Mouse (Mus musculus): ENCODE data around the gene Ccdc74a. TPM values are rescaled to one million over a fixed set of nuclear protein-coding genes. Genes with fewer than 3 reads are reported as not detected.

Ccdc74a gene
- total RNA-seq (2012; rRNA removed) (1.7 and 1.9 TPM in 2 replicates), polyA plus RNA-seq (2012; ENCODE audit: insufficient read depth in 1 of 2, insufficient read length in 2 of 2, low read depth in 1 of 2, low replicate concordance in 2 of 2, missing spikeins in 1 of 2) (1 to 10 TPM in 1 of 2 experiments, not detected in 1; 4.6 TPM)

- Histone ChIP-seq H3K27me3 (ENCODE audit: control insufficient read depth in 1 of 2, insufficient read depth in 2 of 2, low read length in 2 of 2) (no peaks in the 10 kb centered on the region), H3K9ac (ENCODE audit: control insufficient read depth, low read depth, low read length, poor library complexity, severe bottlenecking) (peak within 1 kb of the TSS; percentile 81), H3K4me3 (ENCODE audit: control insufficient read depth in 1 of 2, insufficient read depth in 1 of 2, low read depth in 2 of 2, low read length in 2 of 2) (peak within 1 kb of the TSS; percentile 68 to 69), H3K36me3 (ENCODE audit: control insufficient read depth in 1 of 2, insufficient read depth in 2 of 2, low read length in 2 of 2) (peaks cover 0 to 6% of the 10 kb centered on the region in 2 experiments; a peak in 2 of 4 replicates), H3K79me2 (ENCODE audit: control insufficient read depth, insufficient read depth, low read length, poor library complexity) (peaks cover 2% of the 10 kb centered on the region; the same call in 1 of the 2 replicates), H3K4me1 (ENCODE audit: control insufficient read depth in 1 of 2, insufficient read depth in 2 of 2, low read length in 2 of 2) (peaks cover 0 to 10% of the 10 kb centered on the region in 2 experiments; a peak in 2 of 4 replicates), H3K27ac (ENCODE audit: control insufficient read depth, low read depth, low read length) (peak within 1 kb of the TSS; percentile 55), H3K9me3 (replicated peaks; ENCODE audit: insufficient read depth, low read length) (no peaks in the 10 kb centered on the region)
- peak; percentile 84 for DNase-seq (ENCODE audit: low read depth, low spot score)
- TF ChIP-seq POLR2AphosphoS5 (IDR thresholded peaks at IDR 0.05; ENCODE audit: borderline replicate concordance, low read depth, low read length) (no peak), POLR2A (IDR thresholded peaks at IDR 0.05; ENCODE audit: control insufficient read depth in 1 of 2, insufficient read depth in 1 of 2, low read depth in 1 of 2, low read length in 2 of 2, poor library complexity in 1 of 2) (peak; percentile 43 to 58; a peak in 2 of 4 replicates), POLR2AphosphoS2 (IDR thresholded peaks at IDR 0.05; ENCODE audit: low read length) (peak; percentile 45; the same call in 1 of the 2 replicates), MXI1 (IDR thresholded peaks at IDR 0.05; ENCODE audit: low read depth, low read length) (peak; percentile 33; the same call in 1 of the 2 replicates), NELFE (IDR thresholded peaks at IDR 0.05; ENCODE audit: low read depth, low read length) (peak; percentile 44; the same call in 1 of the 2 replicates), SIN3A (IDR thresholded peaks at IDR 0.05; ENCODE audit: low read length) (peak; percentile 28; the same call in 1 of the 2 replicates)
These were observed at the start of gene Ccdc74a for GRCm38 (mm10) chr16:17646310-17647114. Gene Ccdc74a (plus strand): TSS chr16:17646470.

- no peak overlapping the region for H3K27ac ChIP-seq (ENCODE audit: control insufficient read depth, low read depth, low read length)
- H3K79me2 ChIP-seq (ENCODE audit: control insufficient read depth, insufficient read depth, low read length, poor library complexity): no peaks in the 10 kb centered on the region
- no peaks in the 10 kb centered on the region for H3K9me3 ChIP-seq (replicated peaks; ENCODE audit: insufficient read depth, low read length)
- no peak overlapping the region for H3K4me3 ChIP-seq (ENCODE audit: control insufficient read depth in 1 of 2, insufficient read depth in 1 of 2, low read depth in 2 of 2, low read length in 2 of 2)
- peaks cover 2 to 10% of the 10 kb centered on the region in 2 experiments; a peak in 2 of 4 replicates for H3K4me1 ChIP-seq (ENCODE audit: control insufficient read depth in 1 of 2, insufficient read depth in 2 of 2, low read length in 2 of 2)
- H3K27me3 ChIP-seq (ENCODE audit: control insufficient read depth in 1 of 2, insufficient read depth in 2 of 2, low read length in 2 of 2): peaks cover 3% of the 10 kb centered on the region in 2 experiments
- H3K36me3 ChIP-seq (ENCODE audit: control insufficient read depth in 1 of 2, insufficient read depth in 2 of 2, low read length in 2 of 2): peaks cover 0 to 6% of the 10 kb centered on the region in 2 experiments; a peak in 2 of 4 replicates
- TF ChIP-seq GATA1 (IDR thresholded peaks at IDR 0.05; ENCODE audit: low read depth, low read length): peak; percentile 66
- no peak for TF ChIP-seq E2F4 (IDR thresholded peaks at IDR 0.05; ENCODE audit: borderline replicate concordance, low read depth, low read length)
- TF ChIP-seq SMC3 (IDR thresholded peaks at IDR 0.05; ENCODE audit: low read depth, low read length): peak; percentile 68
- TF ChIP-seq CTCF (IDR thresholded peaks at IDR 0.05 in 2 of 3, conservative IDR thresholded peaks at IDR 0.05 in 1 of 3; ENCODE audit: control insufficient read depth in 1 of 3, insufficient read depth in 1 of 3, low read depth in 2 of 3, low read length in 3 of 3, poor library complexity in 1 of 3, severe bottlenecking in 1 of 3): peak; percentile 38 to 82 (median 51)
- TF ChIP-seq ZC3H11A (IDR thresholded peaks at IDR 0.05; ENCODE audit: low read depth, low read length): peak; percentile 28; the same call in 1 of the 2 replicates
- TF ChIP-seq RAD21 (IDR thresholded peaks at IDR 0.05; ENCODE audit: low read depth, low read length): peak; percentile 48
- no peak for TF ChIP-seq UBTF (IDR thresholded peaks at IDR 0.05; ENCODE audit: borderline replicate concordance, insufficient read depth, low read depth, low read length)
- peak; percentile 87 for TF ChIP-seq MYC (IDR thresholded peaks at IDR 0.05; ENCODE audit: low read depth, low read length)
- TF ChIP-seq ZNF384 (IDR thresholded peaks at IDR 0.05; ENCODE audit: low read depth, low read length): no peak
- H3K9ac ChIP-seq (ENCODE audit: control insufficient read depth, low read depth, low read length, poor library complexity, severe bottlenecking): no peak overlapping the region; the same call in 1 of the 2 replicates
- peak; percentile 79 for DNase-seq (ENCODE audit: low read depth, low spot score)
These were observed 45.2 kb upstream of the Ccdc74a start for GRCm38 (mm10) chr16:17600944-17601562.
